Mouse (Mus musculus): ENCODE measurements around the gene Pkp1.

The Pkp1 gene

DNA sequence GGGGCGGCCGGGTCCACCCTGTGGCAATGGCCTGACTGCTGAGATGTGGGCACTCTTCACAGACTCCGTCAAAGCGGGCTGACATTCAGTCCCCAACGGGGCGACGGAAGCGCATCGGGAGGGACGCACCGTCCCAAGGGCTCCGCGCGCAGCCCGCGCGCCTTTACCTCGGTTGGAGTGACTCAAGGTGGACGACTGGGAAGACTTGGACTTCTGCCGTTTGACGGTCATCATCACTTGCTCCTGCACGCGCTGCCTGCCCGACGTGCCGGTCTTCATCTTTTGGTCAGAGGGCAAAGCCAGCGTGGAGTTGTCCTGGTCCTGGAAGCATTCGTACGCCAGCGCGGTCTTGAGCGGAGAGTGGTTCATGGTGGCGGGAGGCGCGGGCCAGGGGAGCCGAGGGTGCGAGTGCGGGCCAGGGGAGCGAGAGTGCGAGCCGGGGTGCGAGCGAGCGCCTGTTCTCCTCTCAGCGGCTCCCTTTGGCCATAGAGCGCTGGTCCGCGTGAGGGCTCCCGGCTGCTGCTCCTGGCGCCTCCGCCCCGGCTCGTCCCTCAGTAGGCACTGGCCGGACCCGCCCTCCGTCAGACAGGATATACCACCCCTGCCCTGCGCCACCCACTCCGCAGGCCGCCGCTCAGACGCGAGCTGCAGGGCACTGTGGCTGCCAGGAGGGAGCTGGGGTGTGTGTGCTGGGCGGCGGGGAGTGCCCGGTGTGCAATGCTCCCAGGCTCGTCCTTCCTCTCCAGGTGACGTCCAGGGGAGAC lies at the start of gene Pkp1:
Pkp1 (minus strand) TSS at position 564 of the 764 bp plus-strand sequence.
- no peak for DNase-seq (ENCODE audit: low read depth)

DNA sequence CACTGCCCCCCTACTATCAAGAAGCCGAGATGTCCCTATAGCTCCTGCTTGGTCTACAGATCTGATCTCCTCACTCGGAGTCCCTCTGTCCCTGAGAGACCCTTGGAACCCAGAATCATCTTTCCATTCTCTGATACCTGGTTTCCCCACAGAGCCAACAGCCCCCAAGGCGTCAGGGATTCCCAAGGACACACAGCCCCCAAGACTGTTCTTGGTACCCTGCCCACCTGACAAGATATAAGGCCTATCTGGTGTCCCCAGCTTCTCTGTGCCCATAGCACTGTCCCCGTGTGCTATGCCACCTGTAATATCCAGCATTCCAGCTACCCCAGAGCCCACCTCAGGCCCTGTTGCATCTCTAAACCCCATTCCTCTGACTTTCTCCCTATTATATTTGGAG lies 48.7 kb upstream of the Pkp1 start:
- DNase-seq (ENCODE audit: low read depth) = no peak

DNA sequence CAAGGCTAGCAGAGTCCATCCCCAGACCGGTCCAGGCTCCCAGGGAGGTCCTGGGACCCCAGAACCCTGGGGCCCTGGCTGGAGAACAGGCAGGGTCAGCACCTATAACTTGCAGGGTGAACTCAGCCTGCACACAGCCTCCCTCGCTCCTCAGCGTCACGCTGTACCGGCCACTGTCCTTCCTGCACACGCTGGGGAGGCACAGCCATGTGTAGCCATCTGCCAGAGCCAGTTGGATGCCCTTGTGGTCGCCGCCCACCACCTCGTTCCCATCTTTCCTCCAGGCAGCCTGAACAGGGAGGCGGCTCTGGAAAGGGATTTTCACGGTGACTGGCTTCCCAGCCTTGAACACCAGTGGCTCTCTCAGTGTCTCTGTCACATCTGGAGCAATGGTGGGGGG lies 45.6 kb upstream of the Pkp1 start:
- DNase-seq (ENCODE audit: low read depth) = no peak

DNA sequence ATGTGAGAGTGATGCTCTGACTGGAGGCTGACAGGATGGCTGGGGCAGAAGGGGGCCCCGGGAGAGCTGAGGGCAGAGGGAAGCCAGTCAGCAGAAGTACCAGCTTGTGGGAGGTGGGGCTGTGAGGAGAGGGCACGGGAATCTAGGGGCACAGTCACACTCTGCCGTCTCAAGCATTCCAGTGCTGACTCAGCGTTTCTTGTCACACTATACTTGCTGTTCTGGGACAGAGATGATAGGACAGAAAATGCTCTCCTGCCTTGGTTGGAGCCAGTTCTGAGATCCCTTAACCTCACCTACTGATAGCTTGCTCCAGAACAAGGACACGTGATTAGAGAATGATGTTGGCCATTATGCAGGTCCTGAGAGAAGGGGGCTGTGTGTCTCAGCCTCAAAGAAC lies 44.2 kb upstream of the Pkp1 start:
- DNase-seq (ENCODE audit: low read depth) = no peak

DNA sequence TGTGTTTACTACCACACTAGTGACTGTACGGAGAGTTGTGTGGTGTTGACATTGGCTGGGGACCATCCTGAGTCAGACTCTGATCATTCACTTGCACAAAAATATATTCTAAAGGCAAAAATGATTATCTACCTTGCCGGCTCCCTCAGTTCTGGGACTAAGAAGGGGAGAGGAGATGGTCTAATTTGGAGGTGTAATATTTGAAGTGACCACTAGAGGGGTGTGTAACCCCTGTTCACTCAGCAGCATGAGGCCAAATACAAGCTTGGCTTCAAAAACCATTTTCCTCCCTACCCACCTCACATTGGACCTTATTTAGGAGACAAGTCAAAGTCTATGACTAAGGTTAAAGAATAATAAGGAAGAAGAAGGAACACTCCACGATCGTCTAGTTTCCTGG lies 39.5 kb upstream of the Pkp1 start:
- peak; percentile 59 for DNase-seq (ENCODE audit: low read depth)

DNA sequence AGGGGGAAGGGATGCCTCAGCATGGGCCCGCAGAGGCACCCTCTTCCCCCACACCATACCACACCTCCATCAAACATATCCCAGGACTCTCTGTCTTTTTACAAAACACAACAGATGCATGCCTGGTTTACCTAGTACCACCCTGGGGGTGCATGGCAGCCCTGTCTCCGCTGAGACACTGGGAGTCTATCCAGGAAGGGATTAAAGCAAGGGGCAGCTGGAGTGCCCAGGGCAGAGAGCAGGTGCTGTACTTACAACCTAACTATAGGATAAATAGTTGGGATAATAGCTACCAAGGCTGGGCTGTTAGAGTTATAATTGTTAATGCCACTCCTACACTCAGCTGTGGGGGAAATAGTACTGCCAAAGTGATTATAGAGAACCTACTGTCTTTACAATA lies 29.9 kb upstream of the Pkp1 start:
- DNase-seq (ENCODE audit: low read depth) = no peak

DNA sequence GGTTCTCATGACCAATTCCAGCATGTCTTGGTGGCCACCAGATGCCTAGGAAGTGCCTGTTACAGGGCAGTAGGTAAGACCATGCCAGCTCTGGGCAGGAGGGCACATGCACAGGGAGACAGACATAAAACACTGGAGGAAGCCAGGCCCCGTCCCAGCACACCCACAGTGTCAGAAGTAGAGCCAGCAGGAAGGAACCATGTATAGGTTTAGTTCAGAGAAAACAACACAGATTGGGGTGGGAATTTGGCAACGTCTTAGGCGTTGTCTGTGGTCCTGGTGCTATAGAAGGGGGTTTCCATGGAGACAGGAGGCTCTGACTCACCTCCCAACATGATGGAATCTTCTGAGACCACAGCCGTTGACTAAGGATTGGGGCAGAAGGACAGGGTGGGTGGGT lies 27.2 kb upstream of the Pkp1 start:
- peak; percentile 13 for DNase-seq (ENCODE audit: low read depth)

DNA sequence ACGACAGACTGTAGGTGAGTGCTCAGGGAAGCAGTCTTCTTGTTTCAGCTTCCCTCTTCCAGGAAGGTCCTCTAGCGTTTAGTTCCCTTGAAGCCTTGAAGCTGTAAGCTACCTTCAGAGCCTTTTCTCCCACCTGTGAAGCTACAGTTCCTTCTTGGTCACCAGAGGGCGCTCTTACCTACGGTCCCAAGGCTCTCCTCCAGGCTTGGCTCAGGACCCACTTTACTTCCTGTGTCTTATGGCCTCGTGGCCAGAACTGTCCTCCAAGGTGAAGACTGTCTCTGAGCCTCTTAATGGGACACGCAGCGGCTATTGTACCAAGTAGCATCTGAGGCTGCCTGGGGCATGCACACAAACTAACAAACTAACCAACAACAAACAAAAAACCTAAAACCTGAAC lies 26.7 kb upstream of the Pkp1 start:
- peak; percentile 70 for DNase-seq (ENCODE audit: low read depth)

DNA sequence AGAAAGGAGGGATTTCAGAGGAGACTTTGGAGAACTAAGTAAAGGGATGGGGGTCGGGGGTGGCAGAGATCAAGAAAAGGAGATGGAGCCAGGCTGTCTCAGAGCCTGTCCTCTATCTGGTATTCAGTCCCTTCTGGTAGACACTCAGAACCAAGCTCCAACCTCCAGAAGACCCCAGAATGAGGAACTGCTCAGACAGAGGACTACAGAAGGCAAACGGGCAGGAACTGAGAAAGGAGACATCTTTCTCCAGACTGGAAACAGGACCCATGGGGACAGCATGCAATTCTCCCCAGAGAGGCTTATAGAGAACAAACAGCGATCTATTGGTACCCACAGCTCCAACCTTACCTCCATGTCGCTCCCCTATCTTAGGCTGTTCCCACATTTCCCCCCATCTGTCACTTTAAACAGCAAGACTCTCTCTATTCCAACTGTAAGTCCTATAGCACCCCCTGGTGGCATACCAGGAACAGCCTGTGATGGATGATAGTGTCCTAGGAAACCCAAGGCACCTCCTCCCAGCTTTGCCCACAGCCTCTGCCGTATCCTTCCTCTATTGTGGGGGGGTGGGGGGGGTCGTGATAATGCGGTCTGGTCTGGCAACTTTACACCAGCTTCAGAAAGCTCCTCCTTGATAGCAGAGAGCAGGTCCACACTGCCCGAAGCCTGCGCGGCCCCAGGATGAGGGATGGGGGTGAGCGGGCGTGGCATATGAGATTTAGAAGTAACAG lies 25.7 kb upstream of the Pkp1 start:
- peak; percentile 79 for DNase-seq (ENCODE audit: low read depth)

DNA sequence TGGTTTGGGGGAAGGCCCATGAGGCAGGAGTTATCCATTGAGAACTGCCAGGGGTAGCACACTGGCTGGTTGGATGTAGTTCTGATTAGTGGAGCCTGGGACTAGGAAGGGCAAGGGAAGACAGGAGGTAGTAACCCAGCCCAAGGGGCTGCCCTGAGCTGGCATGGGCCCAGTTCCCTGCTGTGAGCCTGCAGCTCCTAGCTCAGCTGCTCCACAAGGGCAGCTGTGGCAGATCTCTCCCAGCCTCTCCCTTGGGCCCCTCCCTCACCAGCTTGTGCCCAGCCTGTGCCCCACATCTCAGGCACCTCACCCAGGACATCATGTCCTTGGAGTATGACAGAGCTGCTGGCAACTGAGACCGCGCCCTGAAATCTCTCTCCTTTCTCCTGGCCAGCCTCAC lies 24.7 kb upstream of the Pkp1 start:
- no peak for DNase-seq (ENCODE audit: low read depth)

DNA sequence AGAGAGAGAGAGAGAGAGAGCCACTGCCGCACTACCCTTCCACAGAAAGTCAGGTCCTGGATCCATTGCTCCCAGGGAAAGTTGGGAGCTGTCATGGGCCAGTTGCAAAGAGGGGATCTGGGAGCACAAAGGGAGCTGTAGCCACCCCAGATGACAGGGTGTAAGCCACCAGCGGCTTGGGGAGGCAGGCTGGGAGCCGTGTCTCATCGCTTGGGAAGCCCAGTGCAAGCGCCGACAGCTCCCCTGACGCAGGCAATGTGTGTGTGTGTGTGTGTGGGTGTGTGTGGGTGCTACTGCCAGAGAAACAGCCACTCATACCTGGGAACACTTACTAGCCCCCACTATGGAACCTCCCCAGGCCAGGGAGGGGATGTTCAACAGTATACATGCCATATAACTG lies 23.1 kb upstream of the Pkp1 start:
- DNase-seq (ENCODE audit: low read depth) = no peak

DNA sequence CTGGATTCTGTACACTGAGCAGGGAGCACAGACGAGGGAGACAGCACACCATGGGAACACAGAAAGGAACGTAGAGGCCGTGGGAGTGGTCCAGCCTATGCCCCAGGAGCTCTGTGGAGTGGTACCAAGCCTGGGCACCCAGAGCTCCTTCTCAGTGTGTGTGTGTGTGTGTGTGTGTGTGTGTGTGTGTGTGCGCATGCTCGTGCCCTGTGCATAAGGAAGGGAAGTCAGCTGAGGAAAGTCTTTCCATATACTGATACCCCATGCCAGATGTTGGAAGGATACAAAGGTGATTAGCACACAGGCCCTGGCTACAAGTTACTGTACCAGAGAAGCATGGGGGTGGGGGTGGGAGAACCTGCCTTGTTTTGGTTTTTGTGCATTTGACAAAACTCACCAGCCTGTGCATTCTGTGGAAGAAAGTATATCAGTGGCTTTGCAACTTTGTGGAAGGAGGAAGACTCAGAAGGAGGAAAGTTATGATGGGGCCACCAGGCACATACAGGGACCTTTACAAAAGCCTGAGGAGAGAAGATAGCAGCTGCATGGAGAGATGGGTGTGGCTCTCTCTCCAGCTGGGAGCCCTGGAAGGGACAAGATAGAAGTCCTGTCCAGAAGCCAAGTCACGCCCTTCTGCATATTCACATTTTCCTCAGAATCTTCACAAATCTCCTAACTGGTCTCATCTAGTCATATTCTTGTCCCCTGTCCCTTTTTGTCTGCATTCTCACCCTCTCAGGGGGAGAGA lies 22.4 kb upstream of the Pkp1 start:
- no peak for DNase-seq (ENCODE audit: low read depth)

DNA sequence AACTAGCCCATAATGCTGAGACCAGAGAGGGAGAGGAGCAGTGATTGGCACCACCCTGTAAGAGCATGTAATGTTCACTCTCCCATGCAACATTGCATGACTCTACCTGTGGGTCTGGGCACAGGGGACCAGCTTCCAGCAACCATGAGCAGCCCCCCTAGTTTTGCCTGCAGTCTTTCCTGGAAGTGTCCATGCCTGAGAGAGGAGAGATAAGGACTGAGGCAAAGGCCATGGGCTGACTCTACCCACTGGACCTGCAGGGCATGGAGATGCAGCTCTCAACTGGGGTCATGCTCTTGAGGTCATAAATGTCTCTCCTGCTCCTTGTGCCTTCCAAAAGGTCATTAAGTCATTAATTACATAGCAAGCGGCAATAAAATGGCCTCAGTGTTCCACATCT lies 17.1 kb upstream of the Pkp1 start:
- no peak for DNase-seq (ENCODE audit: low read depth)

DNA sequence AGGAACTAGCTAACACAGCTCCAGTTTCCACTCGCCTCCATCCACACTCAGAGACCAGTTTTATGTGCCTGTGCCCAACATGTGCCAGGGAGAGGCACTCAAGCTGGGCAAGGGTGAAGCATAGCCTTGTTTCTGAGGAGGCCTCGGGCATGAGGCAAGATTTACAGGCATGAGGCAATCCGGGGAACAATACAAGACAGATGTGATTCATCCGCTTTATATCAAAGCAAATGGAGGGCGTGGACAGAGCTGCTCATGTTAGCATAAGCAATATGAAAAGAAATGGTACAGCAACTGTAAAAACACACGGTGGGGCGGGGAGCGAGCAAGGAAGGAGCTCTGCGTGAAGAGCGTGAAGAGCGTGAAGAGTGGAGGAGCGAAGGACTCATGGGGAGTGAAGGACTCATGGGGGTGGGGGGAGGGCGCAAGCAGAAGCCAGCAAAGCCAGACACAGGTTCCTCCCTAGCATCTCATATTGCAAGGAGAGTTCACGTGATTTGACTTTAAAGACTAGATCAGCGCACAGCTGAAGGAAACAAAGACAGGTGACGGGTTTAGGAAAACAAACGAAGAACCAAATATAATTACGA lies 14.8 kb upstream of the Pkp1 start:
- no peak for DNase-seq (ENCODE audit: low read depth)

DNA sequence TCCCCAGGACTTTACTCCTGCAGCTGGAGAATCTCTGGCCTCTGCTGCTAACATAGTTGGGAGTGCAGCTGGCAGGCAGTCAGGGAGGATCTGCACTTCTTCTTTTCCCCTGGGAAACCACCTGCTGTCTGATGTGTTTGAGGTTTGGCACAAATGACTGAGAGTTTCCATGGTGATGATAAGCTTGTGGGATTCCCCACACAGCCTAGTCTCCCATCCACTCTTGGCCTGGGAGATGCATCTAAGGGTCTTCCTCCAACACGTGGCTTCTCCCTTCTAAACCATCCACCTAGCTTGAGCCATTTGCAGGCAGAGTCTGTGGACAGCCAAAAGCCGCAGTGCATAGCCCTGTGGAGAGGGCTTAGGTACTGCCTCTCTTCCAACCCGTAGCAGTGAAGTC lies 10.9 kb upstream of the Pkp1 start:
- no peak for DNase-seq (ENCODE audit: low read depth)

DNA sequence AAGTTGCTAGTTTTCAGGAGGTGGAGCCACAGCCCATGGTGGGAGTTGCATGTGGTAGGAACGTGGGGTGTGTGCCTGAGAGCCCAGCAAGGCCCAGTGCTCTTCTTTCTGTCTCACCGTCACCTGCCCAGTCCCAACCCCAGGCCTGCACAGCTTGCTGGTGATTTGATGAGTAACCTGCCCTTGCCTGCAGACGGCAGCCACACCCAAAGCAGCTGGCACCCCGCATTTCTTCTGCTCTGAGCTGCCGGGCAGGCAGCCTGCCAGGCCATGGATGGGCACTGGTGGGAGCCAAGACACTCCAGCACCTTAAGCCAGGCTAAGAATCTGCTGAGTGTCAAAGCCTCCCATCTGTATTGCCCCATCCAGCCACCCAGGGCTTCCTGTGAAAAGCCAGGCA lies 6.8 kb upstream of the Pkp1 start:
- DNase-seq (ENCODE audit: low read depth) = no peak

DNA sequence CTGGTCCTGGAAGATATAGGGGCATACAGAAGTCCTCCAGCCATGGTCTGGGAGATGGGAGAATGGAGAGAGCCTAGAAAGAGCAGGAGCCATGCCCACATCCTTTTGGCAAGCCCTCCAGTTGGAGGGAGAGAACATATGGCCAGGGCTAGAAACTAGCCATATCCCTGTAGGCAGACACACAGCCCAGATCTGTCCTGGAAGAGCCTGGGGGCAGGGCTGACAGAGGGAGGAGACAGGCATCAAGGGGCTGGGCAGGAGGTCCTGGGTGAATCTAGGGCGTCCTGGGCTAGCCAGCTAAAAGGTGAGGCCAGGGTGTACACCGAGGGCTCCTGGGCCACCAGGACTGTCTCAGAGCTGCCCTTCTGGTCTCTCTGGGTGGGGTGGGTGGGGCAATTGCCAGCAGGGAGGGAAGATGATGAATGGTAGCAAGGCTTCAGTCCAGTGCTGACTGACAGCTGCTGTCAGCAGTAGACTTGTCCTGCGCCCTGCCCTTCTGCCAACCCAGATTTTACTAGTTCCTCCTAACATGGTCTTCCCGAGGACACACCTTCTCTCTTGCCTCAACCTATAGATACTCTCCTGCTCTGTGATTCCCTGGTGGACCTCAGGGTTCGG lies 5.5 kb upstream of the Pkp1 start:
- DNase-seq (ENCODE audit: low read depth) = no peak

DNA sequence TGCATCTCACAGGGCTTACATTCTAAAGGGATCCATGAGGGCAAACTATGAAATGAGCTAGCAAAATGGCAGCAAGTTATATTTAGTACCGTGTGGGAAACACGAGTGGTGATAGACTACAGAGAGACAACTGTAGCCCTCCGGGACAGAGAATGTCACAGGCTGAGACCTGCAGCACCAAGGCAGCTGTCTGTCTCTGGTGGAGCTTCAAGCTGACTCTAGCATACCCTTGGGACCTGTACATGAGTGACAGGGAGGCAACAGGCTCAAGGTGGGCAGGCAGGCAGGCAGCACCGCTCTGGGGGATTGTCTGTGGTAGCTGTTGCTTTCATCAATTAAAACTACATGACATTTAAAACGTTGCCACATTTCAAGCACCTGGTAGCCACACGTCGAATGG lies 4.2 kb upstream of the Pkp1 start:
- DNase-seq (ENCODE audit: low read depth) = no peak

DNA sequence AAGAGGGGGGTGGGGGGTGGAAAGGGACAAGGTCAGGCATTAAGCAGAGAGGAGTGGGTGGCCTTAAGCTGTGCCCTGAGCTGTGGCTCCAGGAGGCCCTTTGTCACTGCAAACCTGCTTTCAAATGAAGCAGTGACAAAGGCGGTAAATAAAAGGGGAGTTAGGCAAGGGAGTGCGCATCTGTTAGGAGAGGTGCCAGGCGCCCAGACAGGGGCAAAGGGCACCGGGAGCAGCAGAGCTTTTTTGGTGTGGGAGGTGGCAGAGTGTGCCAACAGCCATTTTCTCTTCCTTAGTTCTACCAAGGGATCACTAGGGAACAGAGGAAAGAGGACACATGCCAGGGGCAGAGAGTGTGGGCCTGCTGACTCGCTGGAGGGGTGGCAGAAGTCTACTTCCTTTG lies 1.8 kb downstream of the Pkp1 start:
- DNase-seq (ENCODE audit: low read depth) = no peak

DNA sequence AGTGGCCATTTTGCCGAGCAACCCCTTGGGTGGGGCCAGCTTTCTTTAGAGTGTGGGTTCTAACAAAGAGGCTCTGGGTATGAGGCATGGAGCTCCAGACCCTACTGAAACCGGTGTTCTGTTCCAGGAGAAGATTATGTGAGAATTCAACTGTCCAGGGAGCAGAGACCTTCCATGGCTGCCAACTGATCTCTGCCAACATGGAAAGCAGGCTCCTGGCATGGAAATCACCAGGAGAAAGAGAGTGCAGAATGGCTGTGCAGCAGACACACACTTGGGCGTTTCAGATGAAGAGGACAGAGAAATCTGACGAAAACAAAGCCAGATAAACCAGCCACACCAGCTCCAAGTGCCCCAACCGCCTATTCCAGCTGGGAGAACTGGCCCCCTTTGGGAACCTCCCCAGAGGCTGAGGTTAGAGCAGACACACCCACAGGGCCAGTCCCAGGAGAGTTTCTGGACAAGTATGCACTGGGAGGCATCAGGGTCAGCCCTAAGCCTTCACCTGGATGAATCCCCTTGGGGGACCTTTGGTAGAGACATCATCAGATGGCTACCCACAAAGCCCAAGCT lies 2.4 kb downstream of the Pkp1 start:
- DNase-seq (ENCODE audit: low read depth) = no peak

DNA sequence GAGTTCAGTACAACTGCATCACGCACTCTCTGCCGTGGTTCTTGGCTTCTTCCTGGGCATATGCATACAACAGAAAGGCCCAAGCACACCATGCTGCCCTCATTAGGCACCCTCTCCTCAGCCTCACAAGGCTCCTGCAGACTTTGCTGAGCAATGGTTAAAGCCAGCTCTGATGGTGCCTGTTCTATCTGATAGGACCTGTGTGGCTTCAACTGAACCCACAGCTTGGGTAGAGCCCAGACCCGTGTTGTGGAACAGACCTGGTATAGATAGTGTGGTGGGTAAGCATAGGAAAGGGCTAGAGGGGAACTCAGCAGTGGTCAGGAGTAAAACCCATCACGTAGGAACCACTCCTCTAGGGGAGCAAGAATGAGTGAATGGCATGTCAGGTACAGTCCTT lies 5.3 kb downstream of the Pkp1 start:
- no peak for DNase-seq (ENCODE audit: low read depth)

DNA sequence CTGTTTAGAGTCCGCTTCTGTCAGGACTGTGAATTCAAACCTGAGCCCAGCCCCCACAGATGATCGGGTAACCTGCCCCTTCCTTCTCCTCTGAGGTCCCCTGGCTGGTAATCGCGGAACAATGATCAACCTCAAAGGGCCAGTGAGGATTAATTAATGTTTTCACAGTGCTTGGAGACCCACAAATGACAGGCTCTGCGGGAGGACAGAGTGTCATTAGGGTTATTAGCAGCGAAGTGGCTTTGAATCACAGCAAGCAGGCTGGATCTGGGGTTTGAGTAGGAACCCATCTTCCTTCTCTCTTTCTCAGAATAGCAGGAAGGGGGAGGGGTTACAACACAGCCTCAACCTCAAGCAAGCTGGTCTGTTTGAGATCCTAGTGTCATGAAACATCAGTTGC lies 9.6 kb downstream of the Pkp1 start:
- DNase-seq (ENCODE audit: low read depth) = no peak
